Mouse (Mus musculus): ENCODE measurements around the gene Tardbp. TPM values are rescaled to one million over a fixed set of nuclear protein-coding genes. Genes with fewer than 3 reads are reported as not detected.

Gene Tardbp
- polyA plus RNA-seq, 1 experiment from 2014 or later = 301 TPM

DNA sequence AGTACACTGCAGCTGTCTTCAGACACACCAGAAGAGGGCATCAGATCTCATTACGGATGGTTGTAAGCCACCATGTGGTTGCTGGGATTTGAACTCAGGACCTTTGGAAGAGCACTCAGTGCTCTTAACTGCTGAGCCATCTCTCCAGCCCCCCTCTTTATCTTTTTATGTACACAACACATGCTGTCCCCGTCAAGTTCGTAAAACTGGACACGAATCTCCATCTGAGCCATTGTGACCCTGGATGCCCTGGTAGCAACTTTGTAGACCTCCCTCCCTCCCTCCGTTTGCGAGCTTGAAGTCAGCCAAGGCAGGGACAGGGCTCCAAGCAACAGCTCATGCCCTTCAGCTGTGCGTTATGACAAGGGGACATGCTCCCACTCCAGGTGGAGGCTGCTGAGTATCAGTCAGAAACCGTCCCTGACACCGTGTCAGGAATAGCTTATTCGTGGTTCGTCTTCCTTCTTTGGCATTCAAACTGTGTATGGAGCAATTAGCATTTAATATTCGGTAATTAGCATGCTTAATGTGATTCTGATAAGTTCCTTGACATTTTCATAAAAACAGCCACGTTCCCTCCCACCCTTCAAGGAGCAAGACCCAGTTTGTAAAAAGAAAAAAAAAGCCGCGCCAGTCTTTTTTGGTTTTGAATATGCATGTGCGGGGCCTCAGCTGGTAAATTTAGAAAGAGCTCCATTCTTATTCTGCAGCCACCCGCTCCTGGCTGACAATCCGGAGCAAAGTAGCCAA is 36.2 kb downstream of the Tardbp start:
- WGBS = 8% methylated on average over 18 of the region's 18 CpGs
- H3K27ac ChIP-seq = peak overlapping the region; percentile 89
- H3K36me3 ChIP-seq = peaks cover 31% of the 10 kb centered on the region
- no peaks in the 10 kb centered on the region for H3K27me3 ChIP-seq (ENCODE audit: insufficient read depth, poor library complexity, severe bottlenecking)
- peaks cover 25% of the 10 kb centered on the region for H3K4me1 ChIP-seq
- peak overlapping the region; percentile 76 for H3K4me3 ChIP-seq
- DNase-seq (ENCODE audit: low spot score) = peak; percentile 83
- no peaks in the 10 kb centered on the region for H3K9me3 ChIP-seq

DNA sequence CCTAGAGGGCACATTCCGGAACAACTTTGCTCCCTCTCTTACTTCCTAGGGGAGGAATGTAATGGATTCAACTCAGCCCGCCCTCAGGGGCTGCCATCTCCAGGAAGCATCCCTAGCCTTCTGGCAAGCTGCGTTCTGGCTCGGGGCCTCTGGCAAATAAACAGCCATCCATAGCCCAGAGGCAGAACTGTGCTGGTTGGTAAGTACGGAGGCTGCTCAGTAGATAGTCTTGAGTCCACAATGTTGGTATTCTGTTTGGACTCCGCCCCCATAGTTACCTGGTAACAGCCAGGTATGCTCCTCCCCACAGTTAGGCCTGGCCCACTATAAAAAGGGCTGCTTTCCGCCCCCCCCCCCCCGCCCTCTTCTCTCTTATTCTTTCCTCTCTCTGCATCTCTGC is 37.3 kb downstream of the Tardbp start:
- WGBS = 64% methylated on average over 6 of the region's 8 CpGs
- DNase-seq (ENCODE audit: low spot score) = no peak

DNA sequence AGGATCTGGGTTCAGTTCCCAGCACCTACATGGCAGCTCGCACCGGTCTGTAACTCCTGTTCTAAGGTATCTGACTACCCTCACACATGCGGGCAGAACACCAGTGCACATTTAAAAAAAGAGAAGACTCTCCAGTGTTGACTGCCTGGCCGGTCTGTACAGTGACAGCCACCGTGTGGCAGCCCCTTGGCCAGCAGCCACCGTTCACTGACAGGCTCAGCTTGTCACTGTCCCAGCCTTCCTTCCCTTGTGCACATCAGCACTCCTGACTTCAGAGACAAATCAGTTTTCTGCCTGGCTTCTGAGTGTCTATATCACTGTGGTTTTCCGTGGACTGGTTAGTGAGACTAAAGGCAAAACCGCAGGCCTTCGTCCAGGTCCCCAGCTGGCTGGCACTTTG is 38.0 kb downstream of the Tardbp start:
- DNase-seq (ENCODE audit: low spot score) = no peak
- H3K9me3 ChIP-seq = no peaks in the 10 kb centered on the region
- H3K36me3 ChIP-seq = peaks cover 13% of the 10 kb centered on the region
- no peak overlapping the region for H3K27ac ChIP-seq
- WGBS = 79% methylated on average over 9 of the region's 9 CpGs
- peaks cover 25% of the 10 kb centered on the region for H3K4me1 ChIP-seq
- no peak overlapping the region for H3K4me3 ChIP-seq
- no peaks in the 10 kb centered on the region for H3K27me3 ChIP-seq (ENCODE audit: insufficient read depth, poor library complexity, severe bottlenecking)

More for the DNA sequence above, 37.3 kb downstream of the Tardbp start:
- peaks cover 21% of the 10 kb centered on the region for H3K36me3 ChIP-seq
- no peaks in the 10 kb centered on the region for H3K27me3 ChIP-seq (ENCODE audit: insufficient read depth, poor library complexity, severe bottlenecking)
- H3K4me1 ChIP-seq = peaks cover 25% of the 10 kb centered on the region
- no peak overlapping the region for H3K27ac ChIP-seq
- H3K4me3 ChIP-seq = no peak overlapping the region
- H3K9me3 ChIP-seq = no peaks in the 10 kb centered on the region

DNA sequence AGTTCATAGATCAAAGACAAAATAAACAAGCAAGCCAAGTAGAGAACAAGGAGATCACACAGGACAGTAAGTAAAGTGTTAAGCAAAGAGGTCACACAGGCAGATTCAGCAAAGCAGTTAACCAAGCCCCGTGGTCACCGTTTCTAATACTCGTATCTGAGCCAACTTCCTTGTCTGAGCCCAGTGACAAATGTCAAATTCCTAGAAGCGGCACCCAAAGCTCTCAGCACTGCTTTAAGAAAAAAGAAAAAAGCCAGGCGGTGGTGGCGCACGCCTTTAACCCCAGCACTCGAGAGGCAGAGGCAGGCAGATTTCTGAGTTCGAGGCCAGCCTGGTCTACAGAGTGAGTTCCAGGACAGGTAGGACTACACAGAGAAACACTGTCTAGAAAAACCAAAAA is 40.2 kb downstream of the Tardbp start:
- Histone ChIP-seq H3K4me1 (peaks cover 23% of the 10 kb centered on the region), H3K27me3 (ENCODE audit: insufficient read depth, poor library complexity, severe bottlenecking) (no peaks in the 10 kb centered on the region), H3K9me3 (no peaks in the 10 kb centered on the region), H3K27ac (no peak overlapping the region), H3K4me3 (no peak overlapping the region), H3K36me3 (peaks cover 21% of the 10 kb centered on the region)
- no peak for DNase-seq (ENCODE audit: low spot score)
- 74% methylated on average over 9 of the region's 9 CpGs for WGBS

DNA sequence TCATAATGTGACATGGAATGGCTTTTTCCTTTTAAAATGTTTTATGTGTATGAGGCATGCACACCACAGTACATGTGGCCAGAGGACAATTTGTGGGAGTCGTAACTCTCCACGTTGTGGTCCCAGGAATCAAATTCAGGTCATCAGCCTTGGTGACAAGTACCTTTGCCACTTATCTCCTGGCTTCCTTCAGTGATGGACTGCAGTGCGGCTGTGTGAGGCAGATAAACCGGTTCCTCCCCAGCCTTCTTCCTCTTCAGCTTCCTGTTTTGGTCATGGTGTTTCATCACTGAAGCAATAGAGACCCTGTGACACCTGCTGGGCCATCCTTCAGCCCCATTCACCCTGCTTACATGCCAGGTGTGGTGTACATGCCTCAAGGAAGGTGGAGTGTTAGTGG is 43.6 kb downstream of the Tardbp start:
- Histone ChIP-seq H3K4me1 (peaks cover 18% of the 10 kb centered on the region; the same call in 1 of the 2 replicates), H3K36me3 (peaks cover 54% of the 10 kb centered on the region), H3K27me3 (ENCODE audit: insufficient read depth, poor library complexity, severe bottlenecking) (no peaks in the 10 kb centered on the region), H3K4me3 (no peak overlapping the region), H3K27ac (no peak overlapping the region), H3K9me3 (no peaks in the 10 kb centered on the region)
- no peak for DNase-seq (ENCODE audit: low spot score)
- 35% methylated on average over 4 of the region's 4 CpGs for WGBS

DNA sequence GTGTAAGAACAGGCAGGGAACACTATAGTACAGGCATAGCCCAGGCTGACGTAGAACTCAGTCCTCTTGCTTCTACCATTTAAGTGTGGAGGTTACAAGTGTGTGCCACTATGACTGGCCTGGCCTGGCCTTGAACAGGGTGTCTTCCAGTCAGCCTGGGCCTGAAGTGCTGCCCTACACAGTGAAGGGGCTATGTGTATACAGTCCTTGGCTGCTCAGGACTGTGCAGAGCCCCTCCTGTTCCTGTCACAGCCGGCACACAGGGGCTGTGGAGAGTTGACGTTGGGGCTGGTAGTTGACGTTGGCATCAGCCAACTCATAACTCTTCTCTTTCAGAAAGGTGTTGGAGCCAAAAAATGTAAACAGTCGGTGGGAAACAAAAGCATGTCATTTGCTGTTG is 45.4 kb downstream of the Tardbp start:
- Histone ChIP-seq H3K4me3 (no peak overlapping the region), H3K27me3 (ENCODE audit: insufficient read depth, poor library complexity, severe bottlenecking) (no peaks in the 10 kb centered on the region), H3K9me3 (no peaks in the 10 kb centered on the region), H3K36me3 (peaks cover 73% of the 10 kb centered on the region), H3K4me1 (peaks cover 18% of the 10 kb centered on the region; the same call in 1 of the 2 replicates), H3K27ac (no peak overlapping the region)
- WGBS = 90% methylated on average over 5 of the region's 5 CpGs
- DNase-seq (ENCODE audit: low spot score) = no peak

DNA sequence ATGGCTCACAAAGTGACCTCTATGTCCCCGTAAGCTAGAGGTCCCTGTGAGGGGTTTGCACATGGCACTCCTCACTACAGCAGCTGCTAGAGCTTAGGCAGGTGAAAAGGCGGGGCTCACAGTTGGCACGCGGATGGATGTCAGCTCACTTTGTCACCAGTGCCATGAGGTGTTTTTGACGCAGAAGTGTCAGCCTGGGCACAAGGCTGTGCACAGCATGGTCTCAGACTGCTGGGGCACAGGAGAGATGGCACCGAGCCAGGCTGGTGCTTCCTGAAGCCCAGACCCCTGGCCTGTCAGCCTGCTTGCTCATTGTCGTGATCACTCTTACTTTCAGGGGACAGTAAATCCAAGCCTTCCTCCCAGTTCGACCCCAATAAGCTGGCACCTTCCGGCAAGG is 46.1 kb downstream of the Tardbp start:
- H3K4me1 ChIP-seq = peaks cover 18% of the 10 kb centered on the region; the same call in 1 of the 2 replicates
- no peak overlapping the region for H3K27ac ChIP-seq
- 88% methylated on average over 9 of the region's 9 CpGs for WGBS
- H3K27me3 ChIP-seq (ENCODE audit: insufficient read depth, poor library complexity, severe bottlenecking) = no peaks in the 10 kb centered on the region
- H3K36me3 ChIP-seq = peaks cover 79% of the 10 kb centered on the region
- H3K4me3 ChIP-seq = no peak overlapping the region
- H3K9me3 ChIP-seq = no peaks in the 10 kb centered on the region
- DNase-seq (ENCODE audit: low spot score) = no peak

DNA sequence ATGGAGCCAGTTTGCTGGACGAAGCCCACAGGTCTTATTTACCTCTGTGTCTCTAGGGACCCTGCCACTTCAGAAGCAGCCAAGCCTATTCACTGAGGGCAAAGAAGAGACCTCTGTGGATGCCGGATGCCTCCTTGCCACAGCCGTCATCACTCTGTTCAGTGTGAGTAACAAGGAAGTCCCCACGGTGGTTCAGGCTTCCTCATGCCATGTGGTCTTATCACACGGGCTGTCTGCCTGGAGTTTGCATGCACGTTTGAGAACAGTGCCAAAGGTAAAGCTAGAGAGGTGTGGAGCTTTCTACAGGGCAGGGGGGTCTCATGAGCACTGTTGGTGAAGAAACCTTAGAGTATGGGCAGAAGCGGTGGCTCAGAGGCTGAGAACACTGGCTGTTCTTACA is 53.6 kb downstream of the Tardbp start:
- H3K36me3 ChIP-seq = peaks cover 98% of the 10 kb centered on the region
- no peak overlapping the region for H3K27ac ChIP-seq
- no peaks in the 10 kb centered on the region for H3K9me3 ChIP-seq
- no peaks in the 10 kb centered on the region for H3K4me1 ChIP-seq
- 80% methylated on average over 7 of the region's 7 CpGs for WGBS
- no peak for DNase-seq (ENCODE audit: low spot score)
- H3K27me3 ChIP-seq (ENCODE audit: insufficient read depth, poor library complexity, severe bottlenecking) = no peaks in the 10 kb centered on the region
- H3K4me3 ChIP-seq = no peak overlapping the region

DNA sequence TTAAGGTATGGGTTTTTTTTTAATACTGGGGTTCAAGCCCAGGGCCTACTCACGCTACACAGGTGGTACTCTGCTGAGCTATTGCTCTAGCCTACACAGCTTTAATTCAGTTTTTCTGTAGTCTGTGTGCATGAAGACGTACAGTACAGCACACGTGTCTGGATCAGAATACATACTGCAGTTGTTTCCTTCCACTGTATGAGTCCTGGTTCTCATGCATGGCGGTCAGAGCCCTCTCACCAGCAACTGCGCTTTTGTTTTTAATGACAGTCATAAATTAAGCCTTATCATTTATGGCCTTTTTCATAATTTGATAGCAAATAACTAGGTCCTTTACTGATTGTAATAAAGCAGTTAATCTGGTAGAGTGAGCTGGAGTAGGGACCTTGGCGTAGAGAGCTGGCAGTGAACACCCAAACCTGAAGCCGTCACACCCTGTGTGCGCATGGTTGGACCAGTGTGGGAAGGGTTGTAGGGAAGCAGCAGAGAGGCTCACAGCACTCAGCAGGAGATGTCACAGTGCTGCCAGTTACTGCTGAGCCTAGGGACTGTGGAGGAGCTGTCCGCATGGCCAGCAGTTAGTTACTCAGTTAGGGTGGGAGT is 56.0 kb downstream of the Tardbp start:
- no peak for DNase-seq (ENCODE audit: low spot score)
- WGBS = 95% methylated on average over 9 of the region's 9 CpGs

DNA sequence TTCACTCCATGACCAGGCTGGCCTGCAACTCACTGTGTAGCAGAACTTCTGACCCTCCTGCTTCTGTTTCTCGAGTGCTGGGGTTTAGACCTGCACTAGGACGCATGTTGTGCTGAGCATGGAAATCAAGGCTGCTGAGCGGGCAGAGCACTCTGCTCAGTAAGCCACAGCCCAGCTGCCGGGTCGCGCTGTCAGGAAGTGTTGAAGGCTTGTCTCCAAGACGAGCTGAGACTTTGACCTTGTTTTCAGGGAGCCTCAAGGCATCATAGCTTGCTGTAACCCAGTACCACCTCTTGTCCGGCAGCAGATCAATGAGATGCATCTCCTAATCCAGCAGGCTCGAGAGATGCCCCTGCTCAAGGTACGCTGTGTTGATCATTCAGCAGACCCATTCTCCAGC is 56.7 kb downstream of the Tardbp start:
- 87% methylated on average over 10 of the region's 10 CpGs for WGBS
- Histone ChIP-seq H3K27me3 (ENCODE audit: insufficient read depth, poor library complexity, severe bottlenecking) (no peaks in the 10 kb centered on the region), H3K4me1 (no peaks in the 10 kb centered on the region), H3K36me3 (peaks cover 98% of the 10 kb centered on the region), H3K27ac (no peak overlapping the region), H3K4me3 (no peak overlapping the region), H3K9me3 (no peaks in the 10 kb centered on the region)
- no peak for DNase-seq (ENCODE audit: low spot score)

More for the DNA sequence above, 56.0 kb downstream of the Tardbp start:
- Histone ChIP-seq H3K4me3 (no peak overlapping the region), H3K9me3 (no peaks in the 10 kb centered on the region), H3K27me3 (ENCODE audit: insufficient read depth, poor library complexity, severe bottlenecking) (no peaks in the 10 kb centered on the region), H3K4me1 (no peaks in the 10 kb centered on the region), H3K36me3 (peaks cover 98% of the 10 kb centered on the region), H3K27ac (no peak overlapping the region)

DNA sequence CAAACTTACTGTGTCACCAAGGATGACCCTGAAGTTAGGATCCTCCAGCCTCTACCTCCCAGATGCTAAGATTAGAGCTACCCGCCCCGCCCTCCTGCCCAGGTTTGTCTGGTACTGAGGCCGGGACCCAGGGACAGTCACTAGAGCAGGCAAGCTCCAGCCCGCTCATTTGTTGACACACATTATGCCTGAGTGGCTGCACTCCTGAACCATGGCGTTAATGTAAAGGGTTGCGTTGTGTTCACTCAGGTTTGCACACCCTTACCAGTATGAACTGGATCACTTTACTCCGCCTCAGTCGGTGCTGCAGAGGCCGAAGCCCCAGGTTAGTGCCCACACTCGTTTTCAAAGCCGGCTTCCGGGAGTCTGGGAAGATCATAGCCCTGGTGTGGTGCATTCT is 63.2 kb downstream of the Tardbp start:
- Histone ChIP-seq H3K4me3 (no peak overlapping the region), H3K9me3 (no peaks in the 10 kb centered on the region), H3K27ac (no peak overlapping the region), H3K4me1 (peaks cover 6% of the 10 kb centered on the region), H3K36me3 (peaks cover 91% of the 10 kb centered on the region), H3K27me3 (ENCODE audit: insufficient read depth, poor library complexity, severe bottlenecking) (no peaks in the 10 kb centered on the region)
- 96% methylated on average over 12 of the region's 12 CpGs for WGBS
- no peak for DNase-seq (ENCODE audit: low spot score)

DNA sequence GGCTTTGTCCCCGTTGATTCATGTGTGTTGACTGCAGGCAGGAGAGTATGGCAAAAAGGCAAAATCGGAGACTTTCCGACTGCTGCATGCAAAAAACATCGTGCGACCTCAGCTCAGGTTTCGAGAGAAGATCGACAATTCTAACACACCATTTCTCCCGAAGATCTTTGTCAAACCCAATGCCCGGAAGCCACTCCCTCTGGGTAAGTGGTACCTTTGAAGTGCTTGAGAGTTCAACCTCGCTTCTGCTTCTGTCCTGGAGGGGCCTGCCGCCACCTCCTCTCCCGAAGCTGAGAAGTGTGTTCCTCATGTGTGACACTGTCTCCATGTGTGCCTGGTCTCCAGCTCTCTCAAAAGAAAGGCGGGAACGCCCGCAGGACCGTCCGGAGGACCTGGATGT is 64.1 kb downstream of the Tardbp start:
- H3K9me3 ChIP-seq = no peaks in the 10 kb centered on the region
- no peak for DNase-seq (ENCODE audit: low spot score)
- H3K27ac ChIP-seq = no peak overlapping the region
- H3K36me3 ChIP-seq = peaks cover 82% of the 10 kb centered on the region
- H3K4me3 ChIP-seq = no peak overlapping the region
- H3K4me1 ChIP-seq = peaks cover 9% of the 10 kb centered on the region
- WGBS = 92% methylated on average over 17 of the region's 17 CpGs
- no peaks in the 10 kb centered on the region for H3K27me3 ChIP-seq (ENCODE audit: insufficient read depth, poor library complexity, severe bottlenecking)
